Mouse (Mus musculus): ENCODE results near the gene Drg1. TPM values are rescaled to one million over a fixed set of nuclear protein-coding genes. Genes with fewer than 3 reads are reported as not detected.

Drg1 gene
- polyA plus RNA-seq, 1 experiment from 2014 or later = 177 TPM

GRCm38 (mm10) chr11:3223105-3223504 lies 43.1 kb downstream of the Drg1 start:
- no peaks in the 10 kb centered on the region for H3K27me3 ChIP-seq (replicated peaks; ENCODE audit: control insufficient read depth, insufficient read depth, low read length)
- H3K4me3 ChIP-seq (ENCODE audit: low read depth, low read length) = no peak overlapping the region
- no peaks in the 10 kb centered on the region for H3K4me1 ChIP-seq (ENCODE audit: control insufficient read depth, insufficient read depth, low read length)
- H3K27ac ChIP-seq (replicated peaks; ENCODE audit: low read depth, low read length) = no peak overlapping the region
- H3K36me3 ChIP-seq (ENCODE audit: control insufficient read depth, insufficient read depth, low read length) = peaks cover 92% of the 10 kb centered on the region
- 57% methylated on average over 5 of the region's 5 CpGs for WGBS
- H3K4me2 ChIP-seq (ENCODE audit: low read depth, low read length) = no peak overlapping the region
- no peak overlapping the region for H3K9ac ChIP-seq (ENCODE audit: low read depth, low read length)
- no peak for DNase-seq (ENCODE audit: low spot score)
- H3K9me3 ChIP-seq (ENCODE audit: control insufficient read depth, low read length) = no peaks in the 10 kb centered on the region
- no peak for ATAC-seq (ENCODE audit: low read depth)

- WGBS = 93% methylated on average over 1 of the region's 1 CpGs
- peaks cover 90% of the 10 kb centered on the region for H3K36me3 ChIP-seq (ENCODE audit: control insufficient read depth, insufficient read depth, low read length)
- no peak for DNase-seq (ENCODE audit: low spot score)
- no peaks in the 10 kb centered on the region for H3K9me3 ChIP-seq (ENCODE audit: control insufficient read depth, low read length)
- H3K9ac ChIP-seq (ENCODE audit: low read depth, low read length) = no peak overlapping the region
- no peak overlapping the region for H3K4me3 ChIP-seq (ENCODE audit: low read depth, low read length)
- H3K27me3 ChIP-seq (replicated peaks; ENCODE audit: control insufficient read depth, insufficient read depth, low read length) = no peaks in the 10 kb centered on the region
- no peak for ATAC-seq (ENCODE audit: low read depth)
- H3K4me1 ChIP-seq (ENCODE audit: control insufficient read depth, insufficient read depth, low read length) = no peaks in the 10 kb centered on the region
- H3K27ac ChIP-seq (replicated peaks; ENCODE audit: low read depth, low read length) = no peak overlapping the region
- H3K4me2 ChIP-seq (ENCODE audit: low read depth, low read length) = no peak overlapping the region
These were observed 53.7 kb downstream of the Drg1 start for GRCm38 (mm10) chr11:3212526-3212925.

GRCm38 (mm10) chr11:3206783-3207182 lies 59.4 kb downstream of the Drg1 start:
- Histone ChIP-seq H3K4me1 (ENCODE audit: control insufficient read depth, insufficient read depth, low read length) (no peaks in the 10 kb centered on the region), H3K4me2 (ENCODE audit: low read depth, low read length) (no peak overlapping the region), H3K9ac (ENCODE audit: low read depth, low read length) (no peak overlapping the region), H3K27me3 (replicated peaks; ENCODE audit: control insufficient read depth, insufficient read depth, low read length) (no peaks in the 10 kb centered on the region), H3K27ac (replicated peaks; ENCODE audit: low read depth, low read length) (no peak overlapping the region), H3K36me3 (ENCODE audit: control insufficient read depth, insufficient read depth, low read length) (peaks cover 72% of the 10 kb centered on the region), H3K9me3 (ENCODE audit: control insufficient read depth, low read length) (no peaks in the 10 kb centered on the region), H3K4me3 (ENCODE audit: low read depth, low read length) (no peak overlapping the region)
- ATAC-seq (ENCODE audit: low read depth) = no peak
- 92% methylated on average over 3 of the region's 3 CpGs for WGBS
- no peak for DNase-seq (ENCODE audit: low spot score)

GRCm38 (mm10) chr11:3205207-3205606 lies 61.0 kb downstream of the Drg1 start:
- no peaks in the 10 kb centered on the region for H3K27me3 ChIP-seq (replicated peaks; ENCODE audit: control insufficient read depth, insufficient read depth, low read length)
- H3K9me3 ChIP-seq (ENCODE audit: control insufficient read depth, low read length) = no peaks in the 10 kb centered on the region
- ATAC-seq (ENCODE audit: low read depth) = no peak
- H3K4me1 ChIP-seq (ENCODE audit: control insufficient read depth, insufficient read depth, low read length) = no peaks in the 10 kb centered on the region
- no peak overlapping the region for H3K9ac ChIP-seq (ENCODE audit: low read depth, low read length)
- H3K36me3 ChIP-seq (ENCODE audit: control insufficient read depth, insufficient read depth, low read length) = peaks cover 57% of the 10 kb centered on the region
- 91% methylated on average over 3 of the region's 3 CpGs for WGBS
- H3K4me3 ChIP-seq (ENCODE audit: low read depth, low read length) = no peak overlapping the region
- no peak overlapping the region for H3K27ac ChIP-seq (replicated peaks; ENCODE audit: low read depth, low read length)
- no peak for DNase-seq (ENCODE audit: low spot score)
- no peak overlapping the region for H3K4me2 ChIP-seq (ENCODE audit: low read depth, low read length)

- DNase-seq (ENCODE audit: low spot score) (no peak), ATAC-seq (ENCODE audit: low read depth) (no peak)
- H3K9me3 ChIP-seq (ENCODE audit: control insufficient read depth, low read length) = no peaks in the 10 kb centered on the region
- WGBS = 89% methylated on average over 2 of the region's 2 CpGs
- H3K27me3 ChIP-seq (replicated peaks; ENCODE audit: control insufficient read depth, insufficient read depth, low read length) = no peaks in the 10 kb centered on the region
- H3K36me3 ChIP-seq (ENCODE audit: control insufficient read depth, insufficient read depth, low read length) = peaks cover 43% of the 10 kb centered on the region
- peak overlapping the region; percentile 41 for H3K4me2 ChIP-seq (ENCODE audit: low read depth, low read length)
- H3K4me1 ChIP-seq (ENCODE audit: control insufficient read depth, insufficient read depth, low read length) = no peaks in the 10 kb centered on the region
- no peak overlapping the region for H3K27ac ChIP-seq (replicated peaks; ENCODE audit: low read depth, low read length)
- H3K9ac ChIP-seq (ENCODE audit: low read depth, low read length) = no peak overlapping the region
- H3K4me3 ChIP-seq (ENCODE audit: low read depth, low read length) = peak overlapping the region; percentile 41; the same call in 1 of the 2 replicates
These were observed 62.4 kb downstream of the Drg1 start for GRCm38 (mm10) chr11:3203771-3204170.

GRCm38 (mm10) chr11:3202781-3203441 lies 63.3 kb downstream of the Drg1 start:
- peaks cover 34% of the 10 kb centered on the region for H3K36me3 ChIP-seq (ENCODE audit: control insufficient read depth, insufficient read depth, low read length)
- 3% methylated on average over 10 of the region's 57 CpGs for WGBS
- no peaks in the 10 kb centered on the region for H3K27me3 ChIP-seq (replicated peaks; ENCODE audit: control insufficient read depth, insufficient read depth, low read length)
- no peaks in the 10 kb centered on the region for H3K4me1 ChIP-seq (ENCODE audit: control insufficient read depth, insufficient read depth, low read length)
- DNase-seq (ENCODE audit: low spot score) = peak; percentile 43
- peak overlapping the region; percentile 41 for H3K4me3 ChIP-seq (ENCODE audit: low read depth, low read length)
- peak overlapping the region; percentile 61 for H3K9ac ChIP-seq (ENCODE audit: low read depth, low read length)
- no peaks in the 10 kb centered on the region for H3K9me3 ChIP-seq (ENCODE audit: control insufficient read depth, low read length)
- H3K27ac ChIP-seq (replicated peaks; ENCODE audit: low read depth, low read length) = peak overlapping the region; percentile 33
- peak overlapping the region; percentile 41 for H3K4me2 ChIP-seq (ENCODE audit: low read depth, low read length)
- peak; percentile 38; the same call in 1 of the 2 replicates for ATAC-seq (ENCODE audit: low read depth)

GRCm38 (mm10) chr11:3202231-3202701 lies 63.9 kb downstream of the Drg1 start, which contains the start of gene Eif4enif1:
Gene Eif4enif1 (plus strand): TSS chr11:3202392.
- Histone ChIP-seq H3K9ac (ENCODE audit: low read depth, low read length) (peak within 1 kb of the TSS; percentile 61), H3K27ac (replicated peaks; ENCODE audit: low read depth, low read length) (peak within 1 kb of the TSS; percentile 36), H3K27me3 (replicated peaks; ENCODE audit: control insufficient read depth, insufficient read depth, low read length) (no peaks in the 10 kb centered on the region), H3K36me3 (ENCODE audit: control insufficient read depth, insufficient read depth, low read length) (peaks cover 29% of the 10 kb centered on the region), H3K4me1 (ENCODE audit: control insufficient read depth, insufficient read depth, low read length) (no peaks in the 10 kb centered on the region), H3K9me3 (ENCODE audit: control insufficient read depth, low read length) (no peaks in the 10 kb centered on the region), H3K4me2 (ENCODE audit: low read depth, low read length) (peak within 1 kb of the TSS; percentile 41), H3K4me3 (ENCODE audit: low read depth, low read length) (peak within 1 kb of the TSS; percentile 41)
- ATAC-seq (ENCODE audit: low read depth) (peak; percentile 90), DNase-seq (ENCODE audit: low spot score) (peak; percentile 93)
- WGBS = 0% methylated on average over 15 of the region's 57 CpGs

- DNase-seq (ENCODE audit: low spot score) (peak; percentile 35), ATAC-seq (ENCODE audit: low read depth) (no peak)
- 6% methylated on average over 16 of the region's 16 CpGs for WGBS
- Histone ChIP-seq H3K4me3 (ENCODE audit: low read depth, low read length) (peak overlapping the region; percentile 41), H3K27ac (replicated peaks; ENCODE audit: low read depth, low read length) (no peak overlapping the region; the same call in 1 of the 2 replicates), H3K9me3 (ENCODE audit: control insufficient read depth, low read length) (no peaks in the 10 kb centered on the region), H3K4me1 (ENCODE audit: control insufficient read depth, insufficient read depth, low read length) (no peaks in the 10 kb centered on the region), H3K36me3 (ENCODE audit: control insufficient read depth, insufficient read depth, low read length) (peaks cover 22% of the 10 kb centered on the region), H3K4me2 (ENCODE audit: low read depth, low read length) (peak overlapping the region; percentile 29), H3K9ac (ENCODE audit: low read depth, low read length) (peak overlapping the region; percentile 61), H3K27me3 (replicated peaks; ENCODE audit: control insufficient read depth, insufficient read depth, low read length) (no peaks in the 10 kb centered on the region)
These were observed 64.6 kb downstream of the Drg1 start for GRCm38 (mm10) chr11:3201326-3202230.

Measured in embryonic facial prominence, embryonic 14.5 days (tissue).